Mouse (Mus musculus) embryo, embryonic 9.5 days (tissue): ENCODE data around the gene Mdga1.
"Not testable (repeated sequence)": the region's sequence is repeated elsewhere in the genome, so short reads cannot be mapped to it uniquely, and the experiment has no call there.

ENCODE experiments used
- DNase-seq: peaks from one replicate; pipeline ENCODE4 v3.0.0-alpha.2; 2017; ENCODE audit errors: extremely low spot score

Gene Mdga1

GRCm38 (mm10) chr17:29799398-29800095 is 170.3 kb downstream of the Mdga1 start:
- DNase-seq = no peak

- DNase-seq = no peak
Measured at GRCm38 (mm10) chr17:29798151-29798550, 171.7 kb downstream of the Mdga1 start.

DNA sequence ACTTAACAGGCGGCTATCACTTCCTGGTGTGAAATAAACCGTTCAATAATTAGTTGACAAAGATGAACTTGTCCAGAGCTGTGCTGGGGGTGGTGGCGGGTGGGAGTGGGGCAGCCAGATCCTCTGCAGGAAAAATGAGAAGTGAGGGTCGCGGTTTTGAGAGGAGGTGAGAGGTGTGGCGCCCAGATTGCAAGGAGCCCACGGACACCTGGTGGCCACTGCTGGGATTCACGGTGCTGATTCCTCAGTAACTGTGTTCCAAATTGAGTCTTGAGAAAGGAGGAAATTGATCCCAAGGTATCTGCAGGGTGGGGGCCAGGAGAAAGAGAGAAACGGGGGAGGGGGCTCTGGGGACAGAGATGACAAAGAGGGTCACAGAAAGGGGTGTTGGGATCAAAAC is 173.1 kb downstream of the Mdga1 start:
- DNase-seq = no peak

DNA sequence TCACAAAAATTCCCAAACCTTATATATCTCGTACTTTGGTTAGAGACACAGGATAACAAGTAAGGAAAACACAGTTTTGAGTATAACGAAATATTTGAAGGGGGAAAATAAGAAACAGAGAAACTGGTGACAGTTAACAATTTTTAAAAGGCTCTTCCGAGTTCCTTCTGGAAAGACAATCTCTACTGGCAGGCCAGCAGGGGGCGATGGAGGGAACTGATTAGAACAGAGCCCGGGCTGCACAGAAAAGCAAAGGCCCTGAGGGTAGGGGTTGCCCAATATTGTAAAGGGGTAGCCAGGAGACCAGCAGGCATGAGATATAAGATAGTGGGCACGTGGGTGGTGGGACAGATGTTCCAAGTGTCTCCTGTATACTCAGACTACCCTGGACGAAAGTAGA is 173.8 kb downstream of the Mdga1 start:
- peak; percentile 76 for DNase-seq

GRCm38 (mm10) chr17:29795050-29795770 is 174.7 kb downstream of the Mdga1 start:
- DNase-seq = peak; percentile 65

DNA sequence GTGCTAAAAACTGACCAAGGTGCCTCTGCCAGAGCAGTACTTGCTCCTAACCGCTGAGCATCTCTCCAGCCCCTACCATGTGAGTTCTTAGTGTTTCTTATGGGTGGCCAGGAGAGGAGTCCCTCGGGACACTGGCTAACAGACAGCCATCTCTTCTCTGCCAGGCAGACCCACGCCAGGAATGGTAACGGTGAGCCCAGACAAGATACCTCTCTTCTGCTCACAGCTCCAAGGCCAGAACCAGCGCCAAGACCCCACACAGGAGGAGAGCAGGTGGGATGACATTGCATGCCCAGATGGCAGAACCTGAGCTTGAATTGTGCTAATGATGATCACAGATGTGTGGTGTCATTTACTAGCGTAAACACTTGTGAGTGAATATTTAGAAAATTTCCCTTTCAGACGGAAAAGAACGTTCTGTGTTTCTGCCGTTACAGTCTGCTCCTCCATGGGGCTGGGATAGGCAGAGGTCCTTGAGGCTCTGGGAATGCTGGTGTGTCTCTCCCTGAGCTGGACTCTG is 178.3 kb downstream of the Mdga1 start:
- no peak for DNase-seq

GRCm38 (mm10) chr17:29790231-29790740 is 179.6 kb downstream of the Mdga1 start:
- no peak for DNase-seq

DNA sequence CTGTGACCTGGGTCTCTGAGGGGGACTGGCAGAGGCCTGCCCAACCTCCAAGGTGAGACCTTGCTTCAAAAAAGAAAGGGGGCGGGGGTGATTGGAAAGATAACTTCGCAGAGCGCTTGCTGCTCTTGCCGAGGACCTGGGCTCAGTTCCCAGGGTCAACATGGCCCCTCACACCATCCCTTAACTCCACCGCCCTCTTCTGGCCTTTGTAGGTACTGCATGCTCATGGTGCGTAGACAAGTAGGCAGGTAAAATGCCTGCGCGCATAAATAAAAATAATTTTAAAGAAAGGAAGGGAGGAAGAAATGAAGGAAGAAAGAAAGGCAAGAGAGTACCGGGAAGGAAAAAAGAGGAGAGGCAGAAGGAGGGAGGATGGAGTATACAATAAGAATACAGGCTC is 180.2 kb downstream of the Mdga1 start:
- no peak for DNase-seq

DNA sequence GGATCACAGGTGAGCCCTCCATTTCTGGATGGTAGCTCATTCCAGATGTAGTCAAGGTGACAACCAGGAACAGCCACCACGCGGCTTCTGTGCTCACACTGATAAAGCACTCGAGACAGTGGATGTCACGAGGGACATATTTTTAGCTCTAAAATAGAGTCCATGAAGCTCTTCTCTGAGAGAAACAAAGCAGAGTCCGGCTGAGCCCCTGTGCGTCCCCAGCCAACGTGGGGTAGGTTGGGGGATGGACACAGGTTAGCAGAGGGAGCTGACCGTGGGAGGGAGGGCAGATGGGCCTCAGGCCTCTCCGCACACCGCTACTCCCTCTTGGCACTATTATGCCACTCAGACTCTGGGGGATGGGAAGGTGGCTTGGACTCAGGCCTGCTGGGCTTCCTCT is 181.3 kb downstream of the Mdga1 start:
- DNase-seq = no peak

DNA sequence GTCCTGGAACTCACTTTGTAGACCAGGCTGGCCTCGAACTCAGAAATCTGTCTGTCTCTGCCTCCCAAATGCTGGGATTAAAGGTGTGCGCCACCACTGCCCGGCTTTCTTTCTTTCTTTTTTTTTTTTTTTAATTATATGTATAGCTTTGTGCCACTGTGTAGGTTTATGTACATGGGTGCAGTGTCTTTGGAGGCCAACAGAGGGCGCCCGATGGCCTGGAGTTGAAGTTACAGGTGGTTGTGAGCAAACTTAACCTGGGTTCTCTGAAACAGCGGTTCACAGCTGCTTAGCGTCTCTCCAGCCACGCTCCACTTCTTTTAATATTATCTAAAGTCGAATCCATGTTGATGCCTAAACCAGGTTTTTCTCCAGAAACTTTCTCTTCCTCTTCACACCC is 185.1 kb downstream of the Mdga1 start:
- no peak for DNase-seq

GRCm38 (mm10) chr17:29781472-29781871 is 188.4 kb downstream of the Mdga1 start:
- not testable (repeated sequence) for DNase-seq

- DNase-seq = no peak
Measured at GRCm38 (mm10) chr17:29778021-29778420, 191.9 kb downstream of the Mdga1 start.
